Mouse (Mus musculus) spleen, postnatal 36 days (tissue): ENCODE data around the gene Stx7.
"Not testable (repeated sequence)": the region's sequence is repeated elsewhere in the genome, so short reads cannot be mapped to it uniquely, and the experiment has no call there.

ENCODE experiments used
- DNase-seq, 2 experiments: peaks; one replicate each; pipeline ENCODE4 v3.0.0; 2022; ENCODE audit warnings: low spot score in 2 of 2, mixed read lengths in 1 of 2

Gene Stx7

DNA sequence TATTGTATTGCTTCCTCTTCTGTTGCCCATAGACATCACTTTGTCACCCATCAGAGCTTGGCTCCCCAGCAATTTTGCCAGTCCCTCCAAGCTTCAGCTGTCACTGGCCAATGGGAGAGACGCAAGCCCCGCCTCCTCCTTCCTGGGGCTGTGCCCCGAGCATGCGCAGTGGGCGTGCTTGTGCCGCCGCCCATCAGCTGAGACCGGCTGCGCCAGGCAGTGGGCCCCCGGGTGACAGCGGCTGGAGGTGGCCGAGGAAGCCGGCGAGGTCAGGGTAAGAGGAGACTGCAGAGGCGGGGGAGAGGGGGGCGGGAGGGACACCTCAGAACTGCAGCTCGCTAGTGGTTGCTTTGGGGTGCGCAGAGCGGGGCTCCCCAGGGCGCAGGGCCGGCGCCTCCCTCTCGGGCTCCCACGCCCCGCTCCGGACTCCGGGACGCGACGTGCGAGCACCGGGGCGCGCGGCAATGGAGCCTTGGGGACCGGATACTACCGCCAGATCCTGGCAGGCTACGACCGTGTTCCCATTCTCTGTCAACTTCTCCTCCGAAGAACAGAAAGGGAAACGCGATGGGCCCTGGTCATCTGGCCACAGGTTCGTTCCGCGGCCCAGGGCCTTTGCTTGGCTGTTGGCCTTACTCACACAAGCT, at the start of gene Stx7:
TSS of gene Stx7 (plus strand) at position 168 of the 647 bp plus-strand sequence.
- peak; percentile 96 to 97 for DNase-seq

DNA sequence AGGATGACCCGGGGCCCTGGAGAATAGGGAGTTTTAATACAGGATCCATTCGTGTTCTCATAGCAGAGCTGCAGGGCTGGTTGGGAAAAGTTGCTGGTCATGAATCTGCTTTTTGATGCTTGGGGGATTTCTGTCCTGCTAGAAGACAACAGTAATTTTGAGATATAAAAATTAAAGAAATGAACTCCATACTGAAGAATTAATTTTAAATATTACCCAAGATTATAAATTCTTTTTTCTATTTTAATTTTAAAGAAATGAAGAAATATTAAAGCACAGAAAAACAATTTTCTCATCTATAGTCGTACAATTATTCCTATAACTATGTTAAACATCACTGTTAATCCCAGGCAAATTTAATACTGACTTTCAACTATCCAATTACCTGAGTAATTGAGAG, 47.3 kb upstream of the Stx7 start, which contains the start of gene Taar8c:
TSS of gene Taar8c (minus strand) at position 101 of the 400 bp plus-strand sequence.
- DNase-seq: not testable (repeated sequence)

DNA sequence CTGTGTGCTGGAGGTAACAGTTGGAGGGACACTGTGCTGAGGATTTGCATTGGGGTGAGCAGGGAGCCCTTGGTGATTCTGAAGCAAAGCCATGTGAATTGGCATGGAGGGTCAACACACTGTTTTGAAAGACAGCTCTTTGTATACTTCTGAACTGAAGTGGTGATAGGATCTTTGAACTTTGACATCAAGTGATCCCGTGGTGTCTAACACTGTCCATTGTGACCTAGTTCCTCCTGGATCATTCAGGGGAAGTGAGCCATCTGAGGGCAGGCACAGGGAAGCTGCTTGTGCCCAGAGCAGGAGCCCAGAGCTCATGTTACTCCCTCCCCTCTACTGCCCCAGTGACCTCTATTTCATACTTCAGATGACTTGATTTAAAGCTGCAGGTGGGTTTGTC, 45.8 kb upstream of the Stx7 start:
- DNase-seq: not testable (repeated sequence)

DNA sequence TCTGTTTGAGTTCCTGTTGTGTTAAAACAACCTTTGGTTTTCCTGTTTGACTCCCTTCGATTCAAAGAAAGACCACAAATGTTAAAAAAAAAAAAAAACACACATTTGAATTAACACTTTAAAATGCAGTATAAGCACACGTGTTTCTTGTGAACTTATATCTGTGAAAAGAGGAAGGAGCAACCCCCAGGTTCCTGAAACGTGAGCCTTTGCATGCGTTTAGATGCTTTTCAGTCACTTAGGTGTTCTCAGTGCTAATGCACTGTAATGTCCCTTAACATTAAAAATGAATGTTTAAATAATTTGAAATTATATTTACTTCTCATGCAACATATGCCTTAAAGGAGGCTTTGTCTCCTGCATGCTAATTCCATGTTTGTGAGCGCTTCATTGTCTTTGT, 41.4 kb upstream of the Stx7 start:
- DNase-seq: no peak

DNA sequence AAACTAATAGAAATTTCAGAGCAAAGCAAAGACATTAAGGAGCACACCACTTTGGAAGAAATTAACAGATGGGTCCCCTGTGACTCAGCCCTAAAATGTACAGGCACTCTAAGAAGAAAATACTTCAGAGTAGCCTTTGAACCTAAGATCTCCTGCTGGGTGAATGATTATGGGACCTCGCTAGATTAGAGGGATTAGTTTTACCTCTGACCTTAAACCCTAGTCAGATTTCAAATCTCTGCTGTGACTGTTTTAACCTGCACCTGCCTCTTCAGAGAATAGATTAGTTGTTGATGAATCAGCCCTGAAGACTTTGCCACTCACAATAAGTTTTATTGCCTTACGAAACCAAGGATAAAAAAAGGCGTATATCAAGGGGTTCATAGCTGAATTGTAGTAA, 40.9 kb upstream of the Stx7 start:
- no peak for DNase-seq

DNA sequence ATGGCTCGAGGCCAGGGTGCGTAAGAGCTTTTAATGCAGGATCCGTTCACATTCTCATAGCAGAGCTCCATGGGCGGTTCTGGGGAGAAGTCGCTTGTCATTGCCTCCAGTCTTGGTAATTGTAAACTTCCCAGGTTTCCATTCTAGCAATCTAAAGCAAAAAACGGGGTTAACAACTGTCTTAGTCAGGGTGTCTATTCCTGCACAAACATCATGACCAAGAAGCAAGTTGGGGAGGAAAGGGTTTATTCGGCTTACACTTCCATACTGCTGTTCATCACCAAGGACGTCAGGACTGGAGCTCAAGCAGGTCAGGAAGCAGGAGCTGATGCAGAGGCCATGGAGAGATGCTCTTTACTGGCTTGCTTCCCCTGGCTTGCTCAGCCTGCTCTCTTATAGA, 39.7 kb upstream of the Stx7 start, which contains the start of gene Taar9:
TSS of gene Taar9 (minus strand) at position 101 of the 400 bp plus-strand sequence.
- DNase-seq: not testable (repeated sequence)

DNA sequence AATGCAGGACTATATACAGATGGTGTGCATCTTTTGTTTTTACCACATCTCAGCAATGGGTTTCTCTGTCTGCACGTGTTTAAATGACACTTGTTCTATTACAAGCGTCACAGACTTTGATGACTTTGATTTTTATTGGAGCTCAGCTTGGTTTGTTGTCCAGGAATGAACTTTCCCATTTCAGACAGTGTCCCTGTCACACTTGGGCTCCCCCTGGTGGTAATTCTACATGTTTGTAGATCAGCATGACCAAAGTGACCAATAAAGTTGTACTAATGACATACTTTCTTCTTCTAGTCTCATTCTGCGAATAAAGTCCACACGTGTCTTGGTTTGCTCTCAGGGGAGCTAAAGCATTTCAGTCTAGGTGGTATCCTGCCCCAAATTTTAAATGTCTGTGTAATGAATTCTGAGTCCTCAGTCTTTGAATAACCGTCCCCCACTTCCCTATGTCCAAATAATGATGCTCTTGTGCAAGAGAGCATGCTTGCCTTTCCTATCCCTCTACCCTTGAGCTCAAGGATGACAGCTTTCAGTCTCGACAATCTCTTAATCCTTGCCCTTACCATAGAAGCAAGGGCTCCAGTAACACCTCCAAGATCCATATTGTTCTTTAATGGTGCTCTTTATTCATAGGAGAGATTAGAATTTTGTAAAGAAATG, 37.9 kb upstream of the Stx7 start:
- peak in 1 of 2 experiments; percentile 25 for DNase-seq

DNA sequence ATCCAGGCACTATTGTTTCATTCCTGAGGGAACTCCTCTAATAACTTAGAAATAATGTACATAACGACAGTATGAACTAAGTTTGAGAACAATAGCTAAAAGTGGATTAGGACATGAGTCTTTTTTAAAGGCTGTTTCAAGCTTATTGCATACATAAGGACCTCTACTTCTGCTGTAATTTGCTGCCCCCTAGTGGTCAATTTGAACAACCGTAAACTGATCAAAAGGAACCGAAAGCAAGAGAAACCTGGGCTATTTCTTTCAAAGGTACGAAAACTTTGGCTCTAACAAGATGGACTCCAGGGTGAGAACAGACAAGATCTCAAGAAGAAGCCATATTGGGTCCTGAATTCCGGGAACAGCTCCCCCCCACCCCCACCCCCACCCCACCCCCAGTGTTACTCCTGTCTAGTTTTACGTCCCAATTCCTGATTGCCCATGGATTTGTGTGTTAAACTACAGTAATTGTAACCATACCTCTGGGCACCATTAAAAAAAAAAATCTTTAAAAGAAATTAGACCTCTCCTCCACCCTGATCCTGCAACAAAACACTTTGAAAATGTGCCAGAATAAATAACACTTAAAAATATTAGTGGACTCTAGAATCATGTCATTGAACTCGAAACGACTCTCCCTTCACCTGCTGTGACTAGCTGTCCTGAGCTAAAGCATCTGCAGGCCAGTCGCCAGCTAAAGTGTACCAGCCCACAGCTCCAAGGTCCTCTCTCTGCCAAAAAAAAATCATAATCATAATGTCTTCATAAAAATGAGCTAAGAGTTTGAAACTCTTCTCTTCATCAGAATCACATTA, 17.4 kb upstream of the Stx7 start:
- peak; percentile 68 to 85 for DNase-seq

DNA sequence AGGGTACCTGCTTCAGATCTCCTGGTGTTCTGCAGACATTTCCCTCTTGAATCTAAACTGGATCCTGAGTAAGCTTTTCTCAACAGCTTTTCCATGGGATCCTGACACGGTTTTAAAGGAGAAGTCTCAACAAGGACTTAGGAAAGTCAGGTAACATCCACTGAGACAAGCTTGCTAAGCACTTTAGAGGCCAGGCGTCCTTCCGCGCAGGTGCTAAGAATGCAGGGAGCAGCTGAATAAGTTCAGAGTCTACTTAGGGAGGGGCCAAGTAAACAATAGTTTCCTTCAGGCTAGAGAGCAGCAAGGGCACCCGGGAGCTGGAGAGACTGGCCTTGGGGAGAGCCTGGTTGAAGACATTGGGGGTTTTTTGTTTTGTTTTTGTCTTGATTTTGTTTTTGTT, 16.8 kb upstream of the Stx7 start:
- no peak for DNase-seq

DNA sequence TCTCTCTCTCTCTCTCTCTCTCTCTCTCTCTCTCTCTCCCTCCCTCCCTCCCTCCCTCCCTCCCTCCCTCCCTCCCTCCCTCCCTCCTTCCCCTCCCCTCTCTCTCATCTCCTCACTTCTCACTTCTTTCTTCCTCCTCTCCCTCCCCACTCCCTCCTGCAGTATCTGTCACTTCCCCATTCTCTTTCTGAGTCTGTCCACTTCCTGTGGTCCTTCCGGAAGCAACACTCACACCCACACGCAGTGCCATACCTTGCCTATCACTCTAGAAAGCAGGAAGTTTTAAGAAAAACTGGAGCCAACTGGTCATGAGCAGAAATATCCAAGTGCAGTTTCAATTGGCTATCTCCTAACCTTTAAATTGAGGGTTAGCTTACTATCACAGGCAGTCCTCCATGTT, 16.0 kb upstream of the Stx7 start:
- peak; percentile 57 to 59 for DNase-seq

DNA sequence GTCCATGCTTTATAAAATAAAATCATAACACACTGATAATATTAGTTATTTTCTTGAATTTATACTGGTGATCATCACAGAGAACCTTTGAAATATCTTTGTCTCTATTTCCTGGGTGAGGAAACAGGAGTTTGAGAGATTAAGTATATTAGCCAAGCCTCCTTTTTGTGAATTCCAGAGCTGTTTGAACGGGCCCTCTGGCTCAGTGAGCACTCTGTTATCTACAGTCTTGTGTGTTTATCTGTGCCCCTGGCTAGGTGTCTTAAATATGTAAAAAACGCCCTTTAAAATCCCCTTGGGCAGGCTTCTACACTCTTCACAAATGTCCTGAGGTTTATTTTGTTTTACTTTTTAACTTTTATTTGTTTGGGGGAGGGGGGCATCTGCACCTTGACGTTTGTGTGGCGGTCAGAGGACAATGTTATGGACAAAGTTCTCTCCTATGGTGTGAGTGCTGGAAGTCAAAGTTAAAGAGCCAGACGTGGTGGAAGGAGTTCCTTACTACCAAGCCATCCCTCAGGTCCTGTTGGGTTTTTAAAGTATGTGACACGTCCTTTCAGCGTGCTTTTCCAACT, 14.9 kb upstream of the Stx7 start:
- no peak for DNase-seq

DNA sequence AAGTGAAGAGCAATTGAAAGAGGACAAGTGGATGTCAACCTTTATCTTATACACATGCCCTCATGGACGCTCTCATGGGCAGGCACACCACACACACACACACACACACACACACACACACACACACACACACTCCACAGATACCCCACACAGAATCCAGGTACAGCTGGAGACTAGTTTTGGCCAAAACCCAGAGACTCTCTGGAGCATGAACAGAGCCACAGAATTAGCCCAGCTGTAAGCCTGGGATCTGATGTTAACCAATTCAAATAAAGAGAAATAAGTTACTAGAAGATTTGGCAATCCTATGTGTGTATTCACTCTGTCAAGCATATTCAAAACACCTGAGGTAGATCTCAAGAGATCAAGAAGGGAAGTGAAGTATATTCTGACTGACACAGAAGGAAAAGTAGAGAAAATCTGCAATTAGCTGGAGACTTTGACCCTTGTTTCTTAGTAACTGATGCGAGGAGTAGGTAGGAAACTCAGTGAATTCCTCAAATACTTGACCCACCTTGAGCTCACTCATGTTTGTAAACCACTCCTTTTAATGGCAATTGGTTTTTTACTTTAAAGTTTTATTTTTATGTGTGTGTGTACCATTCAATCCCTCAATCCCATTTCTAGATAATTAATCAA, 10.4 kb upstream of the Stx7 start:
- DNase-seq: no peak

DNA sequence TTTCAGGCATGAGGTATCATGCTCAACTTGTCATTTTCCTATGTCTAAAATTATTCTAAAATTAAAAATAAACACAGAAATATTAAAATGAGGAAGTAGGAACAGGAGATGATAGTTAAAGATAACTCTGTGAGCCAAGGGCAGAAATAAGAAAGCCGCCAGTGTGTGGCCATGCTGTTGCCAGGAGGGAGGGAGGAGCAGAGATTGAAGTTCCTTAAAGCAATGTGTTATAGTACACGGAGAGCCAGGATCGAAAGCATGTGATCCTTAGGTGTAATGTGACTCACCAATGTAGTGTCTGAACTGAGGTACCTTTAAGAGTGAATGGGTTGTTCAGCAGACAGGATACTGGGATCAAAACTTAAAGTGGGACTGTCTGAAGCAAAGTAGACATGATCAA, 6.4 kb upstream of the Stx7 start:
- no peak for DNase-seq

DNA sequence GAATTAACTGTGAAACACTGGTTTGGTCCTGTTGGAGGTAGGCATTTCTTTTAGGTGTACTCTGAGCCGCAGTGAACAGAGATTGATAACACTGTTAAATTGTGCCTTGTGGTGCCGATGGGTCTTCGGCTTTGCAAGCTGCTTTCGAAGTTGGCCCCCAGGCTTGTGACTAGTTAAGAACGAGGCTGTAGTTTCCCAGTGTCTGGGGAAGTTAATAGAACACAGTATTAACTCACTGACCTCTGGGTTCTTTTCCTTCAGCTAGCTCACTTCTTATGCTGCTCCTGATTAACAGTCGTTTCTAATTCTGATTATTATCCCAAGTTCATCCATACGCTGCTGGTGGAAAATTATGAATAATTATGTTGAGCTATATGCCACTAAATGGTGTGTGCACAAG, 984 bp downstream of the Stx7 start:
- no peak for DNase-seq

DNA sequence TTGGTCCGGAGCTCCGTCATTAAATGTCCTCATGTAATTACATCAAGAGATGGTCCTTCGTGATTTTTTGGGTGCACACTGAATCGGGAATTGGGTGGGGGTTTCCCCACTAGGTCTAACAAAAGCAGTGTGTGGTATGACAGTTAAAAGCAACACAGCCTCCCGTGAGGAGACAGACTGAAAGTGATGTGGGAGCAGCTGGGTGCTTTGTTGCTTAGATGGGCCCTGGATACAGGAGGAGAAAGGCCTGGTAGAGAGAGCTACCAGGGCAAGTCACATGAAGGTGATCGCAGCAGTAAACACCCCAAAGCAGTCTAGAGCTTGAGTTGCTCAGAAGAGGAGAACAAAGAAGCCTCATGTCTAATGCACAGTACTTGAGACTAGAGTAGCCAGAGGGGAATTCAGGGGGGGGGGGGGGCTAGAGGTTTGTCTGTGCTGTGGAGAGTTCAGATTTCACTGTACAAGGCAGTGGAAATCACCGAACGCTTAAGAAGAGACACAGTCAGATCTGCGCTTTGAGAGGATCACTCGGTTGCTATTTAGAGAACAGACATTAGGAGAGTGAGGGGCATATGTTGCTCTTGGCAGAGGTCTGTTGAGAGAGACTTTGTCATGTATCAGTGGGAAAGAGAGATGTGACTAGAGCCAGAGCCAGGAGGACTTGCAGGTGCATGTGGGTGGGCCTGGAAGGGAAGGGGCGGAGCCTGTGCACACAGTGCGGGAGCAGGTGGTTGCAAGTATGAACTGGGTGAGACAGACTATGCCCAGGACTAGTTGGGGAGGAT, 9.6 kb downstream of the Stx7 start:
- peak; percentile 69 for DNase-seq

DNA sequence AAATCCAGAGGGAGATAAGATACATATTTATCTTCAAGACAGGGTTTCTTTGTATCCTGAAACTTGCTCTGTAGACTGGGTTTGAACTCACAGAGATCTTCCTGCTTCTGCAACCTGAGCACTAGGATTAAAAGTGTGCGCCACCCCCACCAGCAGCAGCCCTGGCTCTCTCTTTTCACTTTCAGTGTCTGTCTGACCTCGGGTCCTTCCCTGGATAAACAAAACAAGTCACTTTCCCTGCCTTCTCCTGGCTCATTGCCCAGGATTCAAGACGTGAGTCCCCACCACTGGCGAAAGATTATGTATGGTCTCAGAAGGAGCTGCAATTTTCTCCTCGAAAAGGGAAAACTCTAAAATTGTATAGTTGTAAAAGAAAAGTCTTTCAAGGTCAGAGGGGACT, 10.5 kb downstream of the Stx7 start:
- no peak for DNase-seq

DNA sequence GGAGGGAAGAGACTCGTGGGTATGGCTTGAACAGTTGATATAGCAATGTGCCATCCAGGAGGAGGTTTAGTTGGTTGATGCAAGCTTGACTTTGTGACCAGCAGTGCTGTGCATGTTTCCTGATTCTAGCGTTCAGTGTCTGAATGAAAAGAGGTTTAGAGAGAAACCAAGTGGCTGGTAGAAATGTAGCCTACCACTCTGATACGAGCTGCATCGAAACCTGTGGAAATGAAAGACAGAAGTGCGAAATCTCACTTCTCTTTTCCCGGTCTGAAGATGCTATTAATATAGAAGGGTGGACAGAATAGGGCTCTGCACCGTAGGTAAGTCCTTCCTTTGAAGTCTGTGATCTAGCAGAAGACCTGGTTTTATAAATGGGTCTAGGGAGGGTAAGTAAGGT, 11.2 kb downstream of the Stx7 start:
- DNase-seq: peak; percentile 67 to 73

DNA sequence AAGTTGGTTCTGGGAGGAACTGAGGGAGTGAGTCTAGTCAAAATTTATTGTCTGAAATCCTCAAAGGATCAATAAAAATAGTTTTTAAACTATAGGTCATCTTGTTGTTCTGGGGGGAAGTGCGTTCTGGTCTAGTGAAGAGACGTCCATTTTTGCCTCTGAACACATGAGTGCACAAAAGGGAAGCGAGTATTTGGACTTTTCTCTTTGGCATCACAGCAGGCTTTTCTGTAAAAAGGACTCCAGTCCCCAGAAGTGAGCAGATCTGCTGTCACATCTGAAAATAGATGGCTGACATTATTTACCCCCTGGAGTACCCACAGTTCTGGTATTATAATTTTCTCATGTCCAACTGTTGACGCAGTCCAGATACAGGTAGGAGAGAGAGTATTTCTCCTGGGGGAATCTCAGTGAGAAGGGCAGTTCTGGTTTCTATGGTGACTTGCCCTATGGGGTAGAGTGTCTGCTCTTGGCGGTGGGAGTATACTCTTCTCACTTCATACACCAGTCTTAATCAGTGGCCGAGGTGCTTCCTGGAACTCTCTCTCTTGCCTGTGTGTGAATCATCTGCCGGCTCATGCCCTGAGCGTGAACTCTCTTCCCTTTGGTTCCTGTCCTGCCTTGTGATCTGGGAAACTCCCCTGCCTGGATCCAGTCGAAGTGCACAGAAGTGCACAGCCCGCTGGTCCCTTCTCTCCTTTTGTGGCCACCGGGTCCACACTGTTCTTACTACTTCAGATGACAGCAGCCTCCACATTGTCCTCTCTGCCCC, 15.2 kb downstream of the Stx7 start:
- DNase-seq: peak; percentile 42 to 43

DNA sequence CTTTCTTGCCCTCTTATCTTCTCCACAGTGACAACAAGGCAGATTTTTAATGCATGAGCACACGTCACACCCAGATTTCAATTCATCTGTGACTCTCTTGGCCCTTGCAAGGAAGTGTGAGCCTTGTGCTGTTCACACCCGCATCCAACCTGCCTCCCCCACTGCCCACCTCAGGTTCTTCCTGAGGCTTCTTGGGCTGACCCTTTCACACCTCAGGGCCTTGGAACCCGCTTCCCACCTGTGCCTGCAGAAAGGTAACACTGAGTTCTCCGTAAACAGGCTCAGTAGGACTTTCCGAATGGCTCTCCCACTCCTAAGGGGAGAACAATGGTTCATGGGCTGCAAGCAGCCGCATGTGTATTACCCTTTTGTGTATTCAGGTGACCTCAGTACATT, 15.8 kb downstream of the Stx7 start:
- peak; percentile 15 to 28 for DNase-seq

DNA sequence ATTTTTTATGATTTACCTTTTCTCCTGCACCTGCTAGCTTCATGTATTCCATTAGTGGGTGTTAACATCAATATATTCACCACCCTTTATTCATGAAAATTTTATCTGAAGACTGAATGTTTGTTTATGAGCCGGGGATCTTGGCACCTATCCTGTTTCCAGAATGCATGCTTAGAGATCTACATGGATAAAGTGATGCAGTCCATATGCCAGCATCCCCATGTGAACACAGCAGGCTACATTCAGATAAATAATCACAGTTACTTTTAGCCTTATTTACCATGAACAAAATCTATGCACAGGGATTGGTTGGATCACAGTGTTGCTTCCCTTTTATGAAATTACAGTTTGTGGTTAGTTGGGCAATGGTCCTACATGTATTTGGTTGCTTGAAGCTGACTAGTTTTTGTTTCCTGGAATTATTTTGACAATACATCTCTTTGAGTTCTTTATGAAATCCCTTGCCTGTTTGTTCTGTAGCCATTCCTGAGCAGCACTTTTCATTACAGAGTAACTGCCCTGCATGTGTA, 16.5 kb downstream of the Stx7 start:
- DNase-seq: no peak
